Mouse (Mus musculus) layer of hippocampus, postnatal 36 days (tissue): ENCODE data around the gene Rhbdd1. TPM values are rescaled to one million over a fixed set of nuclear protein-coding genes. Genes with fewer than 3 reads are reported as not detected.

ENCODE experiments used
- DNase-seq, 2 experiments: peaks; one replicate each; pipeline ENCODE4 v3.0.0; 2022
- microRNA-seq, 2 experiments: library from miRNA; unstranded; fragments of <30 nt; microRNA quantifications; one replicate each; pipeline ENCODE4 v1.2.0; 2021
- total RNA-seq, 2 experiments: library from RNA; stranded (reverse); gene quantifications; 2 replicates each; pipeline ENCODE4 v1.2.3; 2021

The Rhbdd1 gene
- total RNA-seq, 2 experiments from 2014 or later = 7.7 to 7.8 TPM

GRCm38 (mm10) chr1:82491954-82492353 lies 175.7 kb downstream of the Rhbdd1 start:
- no peak for DNase-seq

Small RNA genes within 50 kb of the gene (microRNA-seq; reads per million reads assigned to microRNA genes)
- gene Gm22112 = 0 reads per million in 2 experiments

Other genes starting within 250 kb of the Rhbdd1 start
- gene Gm9747, start 83.3 kb upstream of the Rhbdd1 start, total RNA-seq = not detected
- gene Irs1, start 25.0 kb upstream of the Rhbdd1 start, total RNA-seq = 10 to 100 TPM; 18.2 to 21.4 TPM